Mouse (Mus musculus) T-cell, adult 66 days (primary cell): ENCODE data around the gene Hmgn5. TPM values are rescaled to one million over a fixed set of nuclear protein-coding genes. Genes with fewer than 3 reads are reported as not detected.

Experiments
- total RNA-seq, 2 experiments: library from RNA; stranded (reverse); gene quantifications; 3 replicates in 1 of 2; 4 replicates in 1 of 2; pipeline ENCODE4 v1.2.4; 2023

Hmgn5 gene
- 10 to 100 TPM; 10.4 to 10.8 TPM for total RNA-seq

GRCm38 (mm10) chrX:109013283-109013682 lies at the start of gene Hmgn5:
Gene Hmgn5 (minus strand): TSS chrX:109013404.

Other genes with a start within 250 kb of the Hmgn5 start
- gene Brwd3, start 179.0 kb downstream of the Hmgn5 start, total RNA-seq, result 10 to 100 TPM; 21.6 to 23.6 TPM
- gene Sh3bgrl, start 82.0 kb upstream of the Hmgn5 start, total RNA-seq, result 10 to 100 TPM; 25.4 to 28.8 TPM
- under 1 TPM; 0.27 to 0.64 TPM for gene Gm6377, start 183.4 kb upstream of the Hmgn5 start, total RNA-seq